Mouse (Mus musculus) heart, embryonic 12.5 days (tissue): ENCODE data around the gene Hs2st1. TPM values are rescaled to one million over a fixed set of nuclear protein-coding genes. Genes with fewer than 3 reads are reported as not detected.

Experiments
- ATAC-seq: fragments of 200-750 bp; cut with Nextera tagmentation; 2 replicates; pipeline ENCODE4 v1.8.0; 2017; ENCODE audit warnings: moderate TSS enrichment, moderate library complexity; ENCODE audit not compliant: insufficient number of reproducible peaks, low FRiP score
- H3K27ac ChIP-seq: fragments of 300-500 bp; sonication (generic); 2 replicates; pipeline ENCODE4 v1.5.1; 2016; ENCODE audit warnings: mild to moderate bottlenecking, moderate library complexity; ENCODE audit not compliant: poor library complexity, severe bottlenecking
- H3K27me3 ChIP-seq: fragments of 300-500 bp; sonication (generic); replicated peaks from 2 replicates; pipeline ENCODE4 v1.6.1; 2016; ENCODE audit warnings: mild to moderate bottlenecking, moderate library complexity
- H3K36me3 ChIP-seq: fragments of 300-500 bp; sonication (generic); 2 replicates; pipeline ENCODE4 v1.6.1; 2016; ENCODE audit warnings: mild to moderate bottlenecking, moderate library complexity
- H3K4me1 ChIP-seq: fragments of 300-500 bp; sonication (generic); replicated peaks from 2 replicates; pipeline ENCODE4 v1.6.1; 2016; ENCODE audit warnings: mild to moderate bottlenecking
- H3K4me2 ChIP-seq: fragments of 300-500 bp; sonication (generic); 2 replicates; pipeline ENCODE4 v1.6.1; 2016; ENCODE audit warnings: mild to moderate bottlenecking, moderate library complexity
- H3K4me3 ChIP-seq: fragments of 300-500 bp; sonication (generic); 2 replicates; pipeline ENCODE4 v1.5.1; 2016; ENCODE audit warnings: mild to moderate bottlenecking
- H3K9ac ChIP-seq: fragments of 300-500 bp; sonication (generic); 2 replicates; pipeline ENCODE4 v1.6.1; 2016; ENCODE audit warnings: mild to moderate bottlenecking, moderate library complexity
- H3K9me3 ChIP-seq: fragments of 300-500 bp; sonication (generic); replicated peaks from 2 replicates; pipeline ENCODE4 v1.6.1; 2016; ENCODE audit warnings: mild to moderate bottlenecking, moderate library complexity
- WGBS: fragments of 180-500 bp; shearing (Covaris S2); methylation state at CpG from one replicate; pipeline ENCODE4 v1.1.7; 2016; 5-methylcytosine and 5-hydroxymethylcytosine counted together
- polyA plus RNA-seq: library from polyadenylated mRNA; unstranded; fragments of >200 nt; fragmentation: Nextera tagmentation; extraction: Ambion mirVana; gene quantifications from 2 replicates; pipeline ENCODE4 v1.2.1, GENCODE M21; 2016

Hs2st1 gene
- polyA plus RNA-seq, 1 experiment from 2014 or later: 11.7 TPM

DNA sequence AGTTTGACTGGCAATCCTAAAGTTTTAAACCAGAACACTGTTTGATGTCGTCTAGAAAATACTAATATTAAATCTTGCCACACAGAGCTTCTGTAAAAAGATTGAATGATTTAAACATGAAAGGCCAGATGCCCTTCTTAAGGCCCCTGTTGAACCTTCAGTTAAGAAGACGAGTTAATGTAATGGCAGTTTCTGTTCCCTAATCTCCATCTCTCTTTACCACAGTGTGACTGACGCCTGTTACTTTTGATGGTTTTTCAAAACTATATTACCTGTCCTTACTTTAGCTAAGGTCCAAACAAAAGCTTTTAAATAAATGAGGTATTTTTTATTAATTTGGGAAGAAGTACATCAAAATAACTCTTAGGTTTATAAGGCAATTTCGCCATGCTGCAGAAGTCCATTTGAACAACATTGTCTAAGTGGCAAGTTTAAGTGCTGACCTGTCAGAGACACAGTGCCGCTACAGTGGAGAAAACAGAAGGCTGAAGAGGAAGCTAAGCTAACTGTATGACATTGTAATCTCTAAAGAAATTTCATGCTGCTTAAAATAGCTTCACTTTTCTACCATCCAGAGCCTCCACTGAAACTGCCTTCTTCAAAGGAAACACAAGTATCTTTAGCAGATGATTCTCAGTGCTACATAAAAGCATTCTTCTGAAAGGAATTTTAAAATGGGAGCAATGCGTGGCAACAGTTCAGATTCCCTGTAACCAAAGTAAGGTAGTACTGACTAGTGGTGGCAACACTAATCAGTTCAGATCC lies 15.0 kb upstream of the Hs2st1 start:
- Histone ChIP-seq H3K4me1 (peaks cover 57% of the 10 kb centered on the region), H3K27me3 (no peaks in the 10 kb centered on the region), H3K9ac (no peak overlapping the region), H3K4me2 (peak overlapping the region; percentile 46), H3K27ac (peak overlapping the region; percentile 86), H3K4me3 (no peak overlapping the region), H3K36me3 (peaks cover 36% of the 10 kb centered on the region), H3K9me3 (no peaks in the 10 kb centered on the region)
- 48% methylated on average over 6 of the region's 6 CpGs for WGBS
- no peak for ATAC-seq

DNA sequence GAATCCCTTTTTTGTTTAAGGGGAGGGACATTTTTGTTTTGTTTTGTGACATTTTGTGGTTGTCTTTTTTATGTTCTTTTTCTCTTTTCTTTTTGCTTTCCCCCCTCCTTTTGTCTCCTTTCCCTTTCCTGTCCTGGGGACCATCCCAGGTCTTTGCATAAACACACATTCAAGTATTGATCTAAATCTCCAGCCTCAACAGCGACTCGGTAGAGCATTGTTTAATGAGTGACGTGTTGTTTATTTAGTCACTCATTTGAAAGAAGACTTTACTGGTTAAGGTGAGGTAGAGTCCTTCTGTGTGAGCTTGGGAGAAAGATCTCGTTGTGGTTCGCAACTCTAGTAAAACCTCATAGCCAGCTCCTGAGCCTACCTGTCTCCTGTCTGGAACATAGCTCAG lies 13.8 kb upstream of the Hs2st1 start:
- H3K4me2 ChIP-seq: no peak overlapping the region
- peak overlapping the region; percentile 74; the same call in 1 of the 2 replicates for H3K27ac ChIP-seq
- peaks cover 37% of the 10 kb centered on the region for H3K36me3 ChIP-seq
- H3K4me1 ChIP-seq: peaks cover 65% of the 10 kb centered on the region
- 64% methylated on average over 5 of the region's 5 CpGs for WGBS
- ATAC-seq: no peak
- no peaks in the 10 kb centered on the region for H3K27me3 ChIP-seq
- H3K9me3 ChIP-seq: no peaks in the 10 kb centered on the region
- H3K9ac ChIP-seq: no peak overlapping the region
- no peak overlapping the region for H3K4me3 ChIP-seq

DNA sequence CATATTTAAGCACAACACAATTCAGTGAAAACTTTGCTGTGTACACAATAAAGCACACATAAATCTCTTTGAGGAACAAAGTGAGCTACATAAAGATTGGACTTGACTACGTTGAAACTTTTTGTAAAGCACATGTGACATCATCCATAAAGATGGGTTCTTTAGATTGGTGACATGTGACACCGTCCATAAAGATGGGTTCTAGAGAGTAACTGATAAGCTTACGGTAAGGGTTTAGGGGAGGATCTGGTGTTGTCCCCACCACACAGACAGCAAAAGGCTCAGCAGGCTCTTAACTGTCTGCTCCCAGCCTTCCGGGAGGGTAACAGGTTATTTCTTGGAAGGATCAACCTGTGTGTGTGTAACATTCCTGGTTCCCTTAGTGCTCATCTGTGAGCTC lies 12.3 kb upstream of the Hs2st1 start:
- H3K27ac ChIP-seq: no peak overlapping the region
- no peak overlapping the region for H3K9ac ChIP-seq
- H3K27me3 ChIP-seq: no peaks in the 10 kb centered on the region
- peaks cover 65% of the 10 kb centered on the region for H3K4me1 ChIP-seq
- no peak for ATAC-seq
- H3K4me2 ChIP-seq: no peak overlapping the region
- H3K9me3 ChIP-seq: no peaks in the 10 kb centered on the region
- 55% methylated on average over 4 of the region's 4 CpGs for WGBS
- peaks cover 38% of the 10 kb centered on the region for H3K36me3 ChIP-seq
- H3K4me3 ChIP-seq: no peak overlapping the region

DNA sequence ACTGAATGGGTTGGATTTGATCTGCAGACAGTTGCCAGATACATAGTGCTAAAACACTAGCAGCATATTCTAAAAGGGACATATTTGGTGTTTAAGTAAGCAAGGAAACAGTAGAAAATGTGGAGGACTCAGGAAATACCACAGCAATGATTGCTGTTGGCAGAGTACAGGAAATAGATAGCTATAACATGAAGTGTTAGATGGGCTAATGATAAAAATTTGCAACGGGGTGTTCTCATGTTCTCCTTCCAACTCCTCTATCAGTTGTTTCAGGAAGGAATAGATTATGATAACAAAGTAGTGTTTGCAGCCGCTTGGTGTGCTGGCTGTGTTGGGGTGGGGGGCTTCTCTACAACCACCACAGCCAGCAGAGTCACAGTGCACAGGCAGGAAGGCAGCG lies 11.9 kb upstream of the Hs2st1 start:
- no peak for ATAC-seq
- Histone ChIP-seq H3K4me1 (peaks cover 61% of the 10 kb centered on the region), H3K4me2 (peak overlapping the region; percentile 36; the same call in 1 of the 2 replicates), H3K9me3 (no peaks in the 10 kb centered on the region), H3K27me3 (no peaks in the 10 kb centered on the region), H3K36me3 (peaks cover 33% of the 10 kb centered on the region), H3K4me3 (no peak overlapping the region), H3K27ac (no peak overlapping the region), H3K9ac (0 out of 2 replicates have a peak overlapping the region, but pooled peaks have one; percentile 45)
- 38% methylated on average over 3 of the region's 3 CpGs for WGBS

DNA sequence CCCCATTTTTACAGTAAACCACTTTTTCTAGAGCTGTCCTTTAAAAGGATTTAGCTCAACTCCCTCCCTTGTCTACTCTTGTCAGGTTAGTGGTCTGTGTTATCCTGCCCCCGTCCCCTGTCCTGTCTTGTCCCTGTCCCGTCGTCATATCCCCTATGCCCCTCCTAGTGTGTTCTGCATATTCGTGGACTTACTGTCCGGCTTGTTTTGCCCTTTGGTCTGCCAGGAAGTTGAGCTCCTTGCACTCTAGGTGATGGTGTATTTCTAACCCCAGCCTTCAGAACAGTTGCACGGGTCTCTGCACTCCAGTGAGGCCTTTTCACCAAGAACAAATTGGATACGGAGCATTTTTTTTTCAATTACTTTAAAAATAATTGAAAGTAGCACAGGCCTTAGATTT lies 10.3 kb upstream of the Hs2st1 start:
- Histone ChIP-seq H3K27me3 (no peaks in the 10 kb centered on the region), H3K36me3 (peaks cover 36% of the 10 kb centered on the region), H3K27ac (no peak overlapping the region), H3K4me2 (no peak overlapping the region), H3K4me1 (peaks cover 55% of the 10 kb centered on the region), H3K9ac (no peak overlapping the region), H3K4me3 (no peak overlapping the region), H3K9me3 (no peaks in the 10 kb centered on the region)
- WGBS: 75% methylated on average over 7 of the region's 7 CpGs
- ATAC-seq: no peak

DNA sequence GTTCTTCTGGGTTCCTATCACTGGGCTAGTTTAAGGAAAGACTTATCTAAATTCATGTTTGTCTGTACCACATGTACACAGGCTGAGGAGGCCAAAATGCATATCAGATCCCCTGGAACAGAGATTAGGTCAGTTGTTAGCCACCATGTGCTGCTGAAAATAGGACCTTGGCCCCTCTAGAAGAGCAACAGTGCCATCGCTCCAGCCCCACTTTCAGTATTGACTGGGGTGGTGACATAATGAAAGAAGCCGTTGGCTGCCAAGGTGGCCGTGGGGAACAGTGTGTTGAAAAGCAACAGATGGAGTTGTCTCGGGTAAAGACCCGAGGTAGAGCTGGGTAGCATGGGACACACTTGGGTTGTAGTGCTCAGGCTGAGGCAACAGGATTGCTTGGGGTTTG lies 9.8 kb upstream of the Hs2st1 start:
- no peak overlapping the region for H3K4me3 ChIP-seq
- no peak overlapping the region for H3K4me2 ChIP-seq
- H3K9ac ChIP-seq: no peak overlapping the region
- no peaks in the 10 kb centered on the region for H3K9me3 ChIP-seq
- peaks cover 40% of the 10 kb centered on the region for H3K36me3 ChIP-seq
- H3K27ac ChIP-seq: peak overlapping the region; percentile 41; the same call in 1 of the 2 replicates
- WGBS: 45% methylated on average over 5 of the region's 5 CpGs
- H3K27me3 ChIP-seq: no peaks in the 10 kb centered on the region
- peaks cover 56% of the 10 kb centered on the region for H3K4me1 ChIP-seq
- ATAC-seq: no peak

DNA sequence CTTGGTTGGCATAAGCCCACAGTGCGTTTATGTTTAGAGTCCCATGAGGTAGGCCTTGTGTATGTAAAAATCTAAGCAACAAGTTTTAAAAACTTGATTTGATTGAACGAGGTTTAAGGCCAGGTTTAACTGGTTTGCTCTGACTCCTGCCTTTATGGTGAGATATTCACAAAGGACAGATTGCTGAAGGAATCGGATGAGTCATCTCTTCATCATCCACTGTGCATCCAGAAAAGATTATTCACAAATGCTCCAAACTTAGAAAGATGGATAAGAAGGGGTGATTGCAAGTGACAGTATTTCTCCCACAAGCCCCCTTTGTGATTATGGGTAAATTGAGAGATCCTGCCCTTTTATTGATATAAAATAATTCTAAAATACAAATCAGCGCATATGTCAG lies 8.9 kb upstream of the Hs2st1 start:
- H3K9ac ChIP-seq: no peak overlapping the region
- no peak overlapping the region for H3K4me2 ChIP-seq
- no peak for ATAC-seq
- H3K36me3 ChIP-seq: peaks cover 47% of the 10 kb centered on the region
- H3K4me1 ChIP-seq: peaks cover 56% of the 10 kb centered on the region
- WGBS: 86% methylated on average over 4 of the region's 4 CpGs
- no peaks in the 10 kb centered on the region for H3K27me3 ChIP-seq
- no peaks in the 10 kb centered on the region for H3K9me3 ChIP-seq
- H3K27ac ChIP-seq: no peak overlapping the region
- H3K4me3 ChIP-seq: no peak overlapping the region

DNA sequence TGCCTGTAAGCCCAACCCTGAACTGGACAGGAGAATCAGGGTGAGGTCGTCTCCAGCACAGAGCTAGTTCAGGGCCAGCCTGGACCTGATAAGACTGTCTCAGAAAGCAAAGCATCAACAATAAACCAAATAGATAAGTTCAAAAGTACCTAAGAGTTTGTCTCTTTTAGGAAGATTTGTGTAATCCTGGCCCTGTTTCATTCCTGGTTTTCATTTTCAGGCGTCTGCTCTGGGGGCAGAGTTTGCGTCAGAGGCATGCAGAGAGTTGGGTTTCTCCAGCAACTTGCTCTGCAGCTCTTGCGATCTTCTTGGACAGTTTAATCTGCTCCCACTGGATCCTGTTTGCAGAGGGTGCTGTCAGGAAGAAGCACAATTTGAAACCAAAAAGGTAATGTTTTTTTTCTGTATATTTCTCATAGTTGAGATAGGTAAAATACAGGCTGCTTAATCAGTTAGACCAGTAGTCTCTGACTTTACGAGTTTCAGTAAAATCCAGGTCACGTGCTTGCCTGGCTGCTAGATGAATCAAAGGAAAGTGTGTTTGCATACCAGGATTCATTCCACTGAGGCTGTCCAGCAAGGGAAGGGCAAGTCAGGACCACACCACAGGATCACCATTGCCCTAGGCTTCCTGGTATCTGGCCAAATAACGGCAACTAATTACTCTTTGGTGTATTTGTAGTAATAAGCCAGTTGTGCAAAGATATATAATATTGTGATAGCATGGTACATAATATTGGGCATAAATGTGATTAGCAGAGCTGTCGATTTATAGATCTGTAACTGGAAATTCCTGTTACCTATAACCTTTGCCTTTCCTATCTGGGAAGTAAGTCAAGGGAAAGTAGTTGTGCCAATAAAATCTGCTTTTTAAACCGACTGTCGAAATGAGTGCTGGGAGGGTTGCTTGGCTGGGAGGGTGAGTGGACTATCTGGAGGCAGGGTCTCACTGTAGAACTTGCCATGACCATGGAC lies 7.7 kb upstream of the Hs2st1 start:
- Histone ChIP-seq H3K4me1 (peaks cover 56% of the 10 kb centered on the region), H3K27ac (no peak overlapping the region)
- no peak for ATAC-seq

DNA sequence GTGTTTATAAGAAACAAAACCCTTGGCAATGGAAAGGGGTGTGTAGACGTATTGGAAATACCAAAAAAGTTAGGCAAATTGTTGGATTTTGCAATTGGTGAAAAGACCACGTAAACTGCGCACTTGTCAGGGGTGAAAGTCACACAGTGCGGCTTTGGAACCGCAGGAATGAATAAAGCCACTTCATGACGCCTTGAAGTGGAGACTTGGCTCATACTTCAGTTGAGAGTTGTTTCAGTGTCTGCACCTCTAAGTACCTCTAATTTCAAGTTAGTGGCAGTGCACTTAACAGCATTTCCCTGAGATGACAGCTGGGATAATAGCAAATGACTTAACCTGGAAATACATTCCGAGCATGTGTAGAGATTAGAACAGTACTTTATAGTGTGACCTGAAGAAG lies 4.3 kb upstream of the Hs2st1 start:
- Histone ChIP-seq H3K27me3 (no peaks in the 10 kb centered on the region), H3K27ac (no peak overlapping the region), H3K9me3 (no peaks in the 10 kb centered on the region), H3K4me1 (peaks cover 41% of the 10 kb centered on the region), H3K4me3 (no peak overlapping the region), H3K4me2 (no peak overlapping the region), H3K36me3 (peaks cover 38% of the 10 kb centered on the region), H3K9ac (no peak overlapping the region)
- ATAC-seq: no peak
- WGBS: 76% methylated on average over 7 of the region's 7 CpGs

More for the DNA sequence above, 7.7 kb upstream of the Hs2st1 start:
- Histone ChIP-seq H3K36me3 (peaks cover 50% of the 10 kb centered on the region), H3K27me3 (no peaks in the 10 kb centered on the region), H3K4me2 (no peak overlapping the region), H3K4me3 (no peak overlapping the region), H3K9ac (no peak overlapping the region), H3K9me3 (no peaks in the 10 kb centered on the region)
- 75% methylated on average over 10 of the region's 10 CpGs for WGBS

DNA sequence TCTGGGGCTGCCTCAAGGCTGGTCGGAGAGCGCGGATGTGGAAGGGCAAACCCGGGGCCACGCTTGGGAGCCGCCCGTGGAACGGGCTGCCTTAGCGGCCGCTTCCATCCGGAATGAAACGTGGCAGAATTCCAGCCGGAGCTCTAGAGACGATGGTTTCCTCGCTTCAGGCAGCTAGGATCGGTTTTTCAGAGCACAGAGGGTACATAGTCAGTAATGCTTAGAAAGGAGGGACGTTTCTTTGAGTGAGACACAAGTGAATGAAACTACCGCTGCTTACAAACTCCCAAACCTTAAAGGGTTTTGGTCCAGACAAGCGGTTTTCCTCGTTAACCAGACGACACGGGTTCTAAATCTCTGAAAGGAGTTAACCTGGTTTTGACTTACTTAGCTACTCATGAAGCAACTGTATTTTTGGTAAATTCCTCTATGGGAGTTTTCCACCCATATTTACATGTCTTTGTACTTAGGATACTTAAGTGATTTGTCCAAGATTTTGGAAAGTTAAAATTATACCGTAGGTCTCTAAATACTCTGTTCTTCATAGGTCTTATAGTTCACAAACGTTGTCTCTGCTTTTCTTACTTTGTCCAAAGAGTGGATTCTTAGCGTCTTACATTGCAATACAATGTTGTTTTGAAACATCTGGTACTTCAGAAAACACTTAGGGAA lies 971 bp upstream of the Hs2st1 start:
- Histone ChIP-seq H3K9ac (peak overlapping the region; percentile 97), H3K4me3 (peak overlapping the region; percentile 81), H3K27ac (peak overlapping the region; percentile 95), H3K27me3 (no peaks in the 10 kb centered on the region), H3K4me1 (peaks cover 36% of the 10 kb centered on the region), H3K9me3 (no peaks in the 10 kb centered on the region), H3K4me2 (peak overlapping the region; percentile 62), H3K36me3 (peaks cover 19% of the 10 kb centered on the region)
- whole genome bisulfite sequencing: 1% methylated on average over 25 of the region's 25 CpGs
- ATAC-seq: no peak
